Mouse (Mus musculus): ENCODE measurements around the gene Tbc1d17.

Gene Tbc1d17

DNA sequence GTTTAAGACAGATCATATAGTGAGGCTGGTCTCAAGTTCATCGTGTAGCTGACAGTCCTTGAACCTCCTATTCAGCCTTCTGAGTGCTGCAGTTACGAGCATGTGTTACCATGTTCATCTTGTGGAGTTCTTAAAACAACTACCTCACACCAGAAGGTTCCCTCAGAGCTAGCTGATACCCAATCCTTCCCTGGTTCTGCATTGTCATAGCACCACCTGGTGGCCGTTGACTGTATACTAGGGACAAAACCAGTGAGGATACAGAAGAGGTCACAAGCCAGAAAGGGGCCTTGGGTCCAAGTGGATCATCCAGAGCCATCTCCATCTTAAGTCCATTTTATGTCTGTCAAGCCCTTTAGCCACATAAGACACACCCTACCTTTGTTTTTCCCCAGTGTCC is 24.0 kb downstream of the Tbc1d17 start:
- peak; percentile 72 to 82 for DNase-seq (ENCODE audit: low spot score in 2 of 2)

GRCm38 (mm10) chr7:44823409-44823808 is 25.5 kb downstream of the Tbc1d17 start:
- DNase-seq (ENCODE audit: low spot score in 2 of 2), result no peak

GRCm38 (mm10) chr7:44821666-44822448 is 27.0 kb downstream of the Tbc1d17 start:
- no peak for DNase-seq (ENCODE audit: low spot score in 2 of 2)

- no peak for DNase-seq (ENCODE audit: low spot score in 2 of 2)
Measured at GRCm38 (mm10) chr7:44820525-44820924, 28.4 kb downstream of the Tbc1d17 start.

DNA sequence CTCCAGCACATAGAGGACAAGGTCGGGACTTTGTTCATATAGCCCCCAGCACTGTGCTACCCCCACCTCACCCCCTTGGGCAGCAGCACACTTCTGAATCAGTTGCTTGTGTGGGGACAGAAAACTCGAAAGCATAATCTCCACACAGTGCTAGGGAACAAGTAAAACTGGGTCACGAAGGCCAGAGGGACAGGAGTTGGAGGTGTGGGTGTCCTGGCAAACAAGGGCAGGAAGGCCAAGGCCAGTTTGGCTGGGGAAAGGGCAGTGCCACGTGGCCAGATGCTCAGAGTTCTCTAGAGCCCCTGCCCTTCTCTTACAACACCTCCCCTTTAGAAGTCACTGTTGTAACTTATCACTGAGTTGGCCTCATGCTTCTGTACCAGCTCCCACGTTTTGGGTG is 29.0 kb downstream of the Tbc1d17 start:
- no peak for DNase-seq (ENCODE audit: low spot score in 2 of 2)

DNA sequence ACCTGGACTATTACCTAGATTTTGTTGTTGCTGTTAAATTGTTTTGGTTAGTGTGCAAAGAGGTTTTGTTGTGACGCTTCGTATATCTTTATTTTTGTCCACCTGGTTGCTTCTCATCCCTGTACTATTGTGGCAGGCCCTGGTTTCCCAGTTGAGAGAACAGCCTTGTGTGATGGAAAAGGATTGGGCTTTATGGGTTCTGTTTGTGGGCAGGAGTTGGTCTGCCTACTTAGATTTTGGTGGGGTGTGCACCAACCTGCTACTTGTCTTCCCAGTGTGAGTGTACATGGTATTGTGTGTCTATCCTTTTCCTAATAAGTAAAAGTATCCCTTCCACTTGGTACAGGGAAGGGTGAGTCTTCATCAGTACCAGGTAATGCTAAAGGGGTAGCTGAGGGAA is 29.5 kb downstream of the Tbc1d17 start:
- no peak for DNase-seq (ENCODE audit: low spot score in 2 of 2)

DNA sequence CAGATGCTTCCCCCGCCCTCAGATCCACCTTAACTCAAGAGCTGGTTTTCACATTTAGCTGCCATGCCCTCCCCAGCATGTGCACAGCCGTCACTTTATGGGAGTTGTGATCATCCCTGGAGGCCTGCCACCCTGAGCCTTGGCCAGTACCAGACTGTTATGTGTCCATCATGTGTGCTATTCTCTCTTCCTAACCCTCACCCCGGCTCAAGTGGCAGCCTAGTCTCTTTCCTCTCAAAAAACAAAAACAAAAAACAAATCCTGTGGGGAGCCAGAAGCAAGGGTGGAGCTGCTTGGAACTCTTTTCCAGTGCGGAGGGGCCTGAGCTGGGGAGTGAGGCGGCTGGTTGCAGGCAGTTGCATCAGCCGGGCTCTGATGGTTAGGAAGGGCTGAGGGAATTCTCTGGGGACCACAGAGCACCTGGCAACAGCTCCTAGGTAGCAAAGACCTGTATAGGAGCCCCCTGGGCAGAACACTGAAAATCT is 30.1 kb downstream of the Tbc1d17 start:
- DNase-seq (ENCODE audit: low spot score in 2 of 2), result no peak

- no peak for DNase-seq (ENCODE audit: low spot score in 2 of 2)
Measured at GRCm38 (mm10) chr7:44818164-44818563, 30.7 kb downstream of the Tbc1d17 start.

DNA sequence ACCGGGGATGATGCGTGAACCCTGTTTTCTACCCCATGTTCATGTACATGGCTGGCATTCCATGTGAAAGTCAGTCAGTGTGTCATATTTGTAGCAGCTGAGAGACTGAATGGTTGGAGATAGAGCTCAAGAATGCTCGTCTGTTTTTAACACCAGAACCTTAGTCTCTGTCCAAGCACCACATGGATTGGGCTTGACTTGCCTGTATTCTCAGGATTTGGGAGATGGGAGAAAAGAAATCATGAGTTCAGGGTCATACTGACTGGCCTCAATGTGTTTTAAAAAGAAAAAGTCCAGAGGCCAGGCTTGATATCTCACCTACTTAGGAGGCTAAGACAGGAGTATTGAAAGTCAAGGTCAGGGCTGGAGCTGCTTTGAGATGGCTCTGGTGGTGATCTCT is 31.4 kb downstream of the Tbc1d17 start:
- DNase-seq (ENCODE audit: low spot score in 2 of 2), result no peak

DNA sequence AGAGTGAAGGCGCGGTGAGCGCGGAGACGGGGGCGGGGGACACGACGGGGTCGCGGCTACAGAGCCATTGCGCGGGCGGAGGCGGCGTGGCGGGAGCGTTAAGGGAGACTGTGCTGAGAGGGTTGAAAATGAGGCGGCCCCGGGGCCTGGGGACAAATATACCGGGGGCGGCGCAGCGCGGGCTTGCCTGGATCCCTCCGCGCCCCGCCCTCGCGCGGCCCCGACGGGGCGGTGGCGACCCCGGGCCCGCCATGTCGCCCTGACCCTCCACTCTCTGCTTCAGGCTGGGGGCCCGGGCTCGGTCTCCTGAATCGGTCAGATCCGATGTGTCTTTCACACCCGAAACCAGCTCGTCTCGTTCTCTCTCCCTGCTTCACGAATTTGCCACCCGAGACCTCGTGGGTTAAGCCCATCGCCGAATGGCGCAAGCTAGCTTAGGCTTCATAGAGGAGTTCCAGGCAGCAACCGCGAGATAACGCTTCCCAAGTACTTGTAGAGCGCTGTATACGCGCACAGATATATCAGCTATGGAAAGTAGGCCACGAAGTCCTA is 32.3 kb downstream of the Tbc1d17 start, which contains the start of gene Atf5:
Gene Atf5, minus strand, starts transcription at position 189 of the 552 bp plus-strand sequence.
- DNase-seq (ENCODE audit: low spot score in 2 of 2), result peak in 1 of 2 experiments; percentile 73

DNA sequence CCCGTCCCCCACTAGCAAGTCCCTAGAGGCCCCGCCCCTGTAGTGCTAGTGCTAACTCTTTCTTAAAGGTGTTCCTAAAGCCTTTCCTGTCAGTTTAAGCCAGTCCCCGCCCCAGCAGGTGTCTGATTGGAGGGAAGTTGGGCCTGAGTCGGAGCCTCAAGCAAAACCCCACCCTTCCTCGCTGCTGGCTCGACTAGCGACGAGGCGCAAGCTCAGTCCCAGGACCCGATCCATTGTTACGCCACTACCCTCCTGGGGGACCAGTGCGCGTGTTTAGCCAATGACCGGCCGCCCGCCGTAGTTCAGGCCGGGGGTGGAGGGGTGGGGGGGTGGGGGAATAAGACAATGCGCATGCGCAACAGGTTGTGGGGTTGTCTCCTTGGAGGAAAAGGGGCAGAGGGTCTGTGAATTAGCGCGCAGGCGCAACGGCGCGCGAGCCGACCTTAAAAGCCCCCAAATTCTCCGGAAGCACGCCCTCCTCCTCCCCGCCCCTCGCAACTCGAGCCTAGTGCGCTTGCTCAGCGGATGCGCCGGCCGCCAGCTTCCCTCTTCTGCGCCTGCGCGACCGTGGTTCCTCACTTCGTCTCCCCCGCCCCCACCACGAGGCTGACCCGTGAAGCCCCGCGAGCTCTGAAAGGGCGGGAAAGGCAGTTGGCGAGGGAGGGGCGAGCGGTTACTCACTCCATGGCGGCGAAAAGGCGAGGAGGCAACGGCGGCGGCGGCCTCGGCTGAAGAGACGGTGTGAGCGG is 33.0 kb downstream of the Tbc1d17 start, which contains the start of the genes Nup62 and Il4i1:
Gene Nup62, plus strand, starts transcription at position 368 of the 749 bp plus-strand sequence.
Gene Il4i1, plus strand, starts transcription at position 667 of the 749 bp plus-strand sequence.
- peak; percentile 100 for DNase-seq (ENCODE audit: low spot score in 2 of 2)

- DNase-seq (ENCODE audit: low spot score in 2 of 2), result no peak
Measured at GRCm38 (mm10) chr7:44814952-44815553, 33.8 kb downstream of the Tbc1d17 start.

- no peak for DNase-seq (ENCODE audit: low spot score in 2 of 2)
Measured at GRCm38 (mm10) chr7:44814423-44814822, 34.5 kb downstream of the Tbc1d17 start.

DNA sequence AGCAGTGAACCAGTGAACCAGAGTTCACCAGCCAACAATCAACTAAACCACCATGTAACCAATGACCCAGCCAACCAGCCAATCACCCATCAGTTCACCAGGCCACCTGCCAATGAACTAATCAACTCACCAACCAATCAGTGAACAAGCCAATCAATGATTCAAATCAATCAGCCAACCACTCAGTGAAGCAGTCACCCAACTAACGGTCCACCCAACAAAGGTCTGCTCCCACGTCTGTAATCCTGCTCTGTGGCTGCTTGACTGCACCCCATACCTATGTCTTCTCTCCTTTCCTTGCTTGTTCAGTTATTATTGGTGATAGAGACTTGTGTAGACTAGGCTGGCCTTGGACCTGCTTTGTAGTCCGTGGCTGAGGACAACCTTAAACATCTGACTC is 34.9 kb downstream of the Tbc1d17 start:
- no peak for DNase-seq (ENCODE audit: low spot score in 2 of 2)

GRCm38 (mm10) chr7:44812651-44813325 is 36.1 kb downstream of the Tbc1d17 start:
- DNase-seq (ENCODE audit: low spot score in 2 of 2), result no peak

- DNase-seq (ENCODE audit: low spot score in 2 of 2), result no peak
Measured at GRCm38 (mm10) chr7:44810819-44811557, 37.9 kb downstream of the Tbc1d17 start.

DNA sequence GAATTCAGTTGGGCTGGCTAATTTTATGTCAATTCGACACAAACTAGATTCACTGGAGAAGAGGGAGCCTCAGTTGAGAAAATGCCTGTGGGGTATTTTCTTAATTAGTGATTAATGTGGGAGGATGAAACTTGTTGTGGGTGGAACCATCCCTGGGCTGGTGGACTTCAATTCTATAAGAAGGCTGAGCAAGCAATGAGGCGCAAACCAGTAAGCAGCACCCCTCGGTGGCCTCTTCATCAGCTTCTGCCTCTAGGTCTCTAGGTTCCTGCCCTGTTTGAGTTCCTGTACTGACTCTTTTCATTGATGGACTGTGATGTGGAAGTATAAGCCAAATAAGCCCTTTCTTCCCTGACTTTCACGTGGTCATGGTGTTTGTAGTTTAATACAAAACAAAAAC is 38.5 kb downstream of the Tbc1d17 start:
- no peak for DNase-seq (ENCODE audit: low spot score in 2 of 2)

GRCm38 (mm10) chr7:44809466-44809865 is 39.4 kb downstream of the Tbc1d17 start:
- DNase-seq (ENCODE audit: low spot score in 2 of 2), result no peak

DNA sequence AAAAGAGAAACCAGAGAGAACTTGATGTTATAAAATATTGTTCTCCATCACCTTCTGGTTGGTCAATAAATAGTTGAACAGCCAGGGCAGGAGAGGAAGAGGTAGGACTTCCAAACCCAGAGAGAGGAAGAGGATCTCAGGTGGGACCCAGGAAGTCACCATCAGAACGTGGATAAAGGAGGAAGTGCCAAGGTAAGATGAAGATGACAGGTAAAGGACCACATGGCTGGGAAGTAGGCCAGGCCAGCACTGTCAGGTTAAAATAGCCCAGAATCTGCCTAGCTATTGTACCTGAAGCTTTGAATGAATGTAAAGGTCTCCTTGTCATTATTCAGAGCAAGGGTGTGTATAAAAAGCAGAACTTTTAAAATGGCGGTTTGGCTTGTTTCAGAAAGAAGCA is 40.0 kb downstream of the Tbc1d17 start:
- no peak for DNase-seq (ENCODE audit: low spot score in 2 of 2)

DNA sequence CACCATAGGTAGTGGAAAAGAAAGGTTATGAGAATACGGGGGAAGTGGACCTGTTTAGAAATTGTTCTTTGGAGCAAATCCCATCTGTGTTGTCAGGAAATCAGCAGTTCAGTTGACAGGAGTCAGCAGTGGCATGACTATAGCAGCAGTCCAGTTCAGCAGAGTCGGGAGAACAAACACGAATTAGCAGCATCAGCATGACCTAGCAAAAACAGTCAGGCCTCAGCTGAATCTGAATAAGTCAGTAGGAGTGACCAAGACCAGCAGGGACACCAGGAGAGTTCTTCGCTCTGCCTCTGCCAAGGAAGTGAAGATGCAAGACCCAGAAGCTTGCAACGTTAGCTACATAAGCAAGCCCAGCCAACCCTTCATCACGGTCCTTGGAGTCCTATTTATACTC is 56.1 kb downstream of the Tbc1d17 start:
- no peak for DNase-seq (ENCODE audit: low spot score in 2 of 2)

DNA sequence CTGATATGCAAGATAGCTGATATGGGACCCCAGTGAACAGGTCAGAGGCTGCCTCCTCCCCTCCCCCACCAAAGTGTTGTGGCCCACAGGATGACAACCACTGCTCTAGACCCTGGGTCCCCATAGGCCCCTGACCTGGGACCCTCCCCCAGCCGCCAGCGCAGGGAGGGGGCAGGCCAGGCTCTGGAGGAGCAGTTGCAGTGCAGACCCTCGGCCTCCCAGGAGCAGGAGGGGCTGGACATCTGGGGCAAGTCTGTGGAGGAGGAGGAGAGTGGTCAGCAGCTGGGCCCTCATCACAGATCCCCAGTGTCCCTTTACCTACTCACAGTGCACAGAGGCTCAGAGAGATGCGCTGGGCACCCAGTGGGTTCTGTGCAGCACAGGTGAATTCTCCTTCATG is 58.8 kb downstream of the Tbc1d17 start:
- no peak for DNase-seq (ENCODE audit: low spot score in 2 of 2)
